Mouse (Mus musculus): ENCODE data around the gene Serping1. TPM values are rescaled to one million over a fixed set of nuclear protein-coding genes. Genes with fewer than 3 reads are reported as not detected.
A peak's percentile ranks its signal among the peaks of the same experiment; 100 is the strongest.

The Serping1 gene
- 29.0 and 29.7 TPM in 2 replicates for polyA plus RNA-seq (2011; ENCODE audit: insufficient read depth, insufficient read length, low replicate concordance, missing spikeins)

GRCm38 (mm10) chr2:84775241-84775640 lies at the start of gene Serping1:
Gene Serping1, minus strand, starts transcription at chr2:84775444.
- no peaks in the 10 kb centered on the region for H3K4me1 ChIP-seq (ENCODE audit: control insufficient read depth, insufficient read depth, low read length)
- H3K27ac ChIP-seq (ENCODE audit: control insufficient read depth, insufficient read depth, low read depth, low read length, poor library complexity): no peak within 1 kb of the TSS
- 84% methylated on average over 9 of the region's 9 CpGs for WGBS
- TF ChIP-seq CTCF (IDR thresholded peaks at IDR 0.05; ENCODE audit: control insufficient read depth, insufficient read depth, low read length): no peak
- no peak for TF ChIP-seq POLR2A (IDR thresholded peaks at IDR 0.05; ENCODE audit: borderline replicate concordance, control insufficient read depth, low read depth, low read length)
- no peak within 1 kb of the TSS for H3K4me3 ChIP-seq (replicated peaks; ENCODE audit: control insufficient read depth, low read depth, low read length)

DNA sequence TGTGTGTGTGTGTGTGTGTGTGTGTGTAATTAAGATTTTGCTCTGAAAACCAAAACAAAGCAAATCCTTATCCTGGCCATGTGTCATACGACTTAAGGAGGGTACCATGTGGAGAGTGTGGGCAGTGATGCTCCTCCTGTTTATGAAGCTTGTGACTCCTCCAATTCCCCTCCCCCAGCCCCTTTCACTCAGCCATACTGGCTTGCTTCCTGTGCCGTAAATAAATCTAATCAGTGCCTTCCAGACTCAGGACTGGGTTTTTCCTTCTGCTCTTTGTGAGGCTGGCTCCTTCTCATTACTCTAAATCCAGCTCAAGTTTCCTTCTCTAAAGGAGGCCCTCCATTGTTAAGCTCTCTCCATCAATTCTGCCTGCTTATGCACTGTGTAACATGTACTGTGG lies 48.0 kb upstream of the Serping1 start:
- Histone ChIP-seq H3K4me1 (ENCODE audit: control insufficient read depth, insufficient read depth, low read length) (peaks cover 1% of the 10 kb centered on the region; the same call in 1 of the 2 replicates), H3K27ac (ENCODE audit: control insufficient read depth, insufficient read depth, low read depth, low read length, poor library complexity) (no peak overlapping the region), H3K4me3 (replicated peaks; ENCODE audit: control insufficient read depth, low read depth, low read length) (no peak overlapping the region)
- 18% methylated on average over 2 of the region's 2 CpGs for WGBS
- TF ChIP-seq CTCF (IDR thresholded peaks at IDR 0.05; ENCODE audit: control insufficient read depth, insufficient read depth, low read length) (no peak), POLR2A (IDR thresholded peaks at IDR 0.05; ENCODE audit: borderline replicate concordance, control insufficient read depth, low read depth, low read length) (no peak)

- H3K27ac ChIP-seq (ENCODE audit: control insufficient read depth, insufficient read depth, low read depth, low read length, poor library complexity): no peak within 1 kb of the TSS
- H3K4me1 ChIP-seq (ENCODE audit: control insufficient read depth, insufficient read depth, low read length): peaks cover 1% of the 10 kb centered on the region; the same call in 1 of the 2 replicates
- H3K4me3 ChIP-seq (replicated peaks; ENCODE audit: control insufficient read depth, low read depth, low read length): no peak within 1 kb of the TSS
- WGBS: 54% methylated on average over 13 of the region's 13 CpGs
- TF ChIP-seq POLR2A (IDR thresholded peaks at IDR 0.05; ENCODE audit: borderline replicate concordance, control insufficient read depth, low read depth, low read length): no peak
- TF ChIP-seq CTCF (IDR thresholded peaks at IDR 0.05; ENCODE audit: control insufficient read depth, insufficient read depth, low read length): no peak
These were observed 47.3 kb upstream of the Serping1 start, which contains the start of gene Smtnl1 for GRCm38 (mm10) chr2:84822552-84822951. Gene Smtnl1, minus strand, starts transcription at chr2:84822652.

- TF ChIP-seq CTCF (IDR thresholded peaks at IDR 0.05; ENCODE audit: control insufficient read depth, insufficient read depth, low read length) (no peak), POLR2A (IDR thresholded peaks at IDR 0.05; ENCODE audit: borderline replicate concordance, control insufficient read depth, low read depth, low read length) (no peak)
- peaks cover 2% of the 10 kb centered on the region; the same call in 1 of the 2 replicates for H3K4me1 ChIP-seq (ENCODE audit: control insufficient read depth, insufficient read depth, low read length)
- no peak overlapping the region for H3K27ac ChIP-seq (ENCODE audit: control insufficient read depth, insufficient read depth, low read depth, low read length, poor library complexity)
- H3K4me3 ChIP-seq (replicated peaks; ENCODE audit: control insufficient read depth, low read depth, low read length): no peak overlapping the region
- WGBS: 28% methylated on average over 3 of the region's 3 CpGs
These were observed 44.6 kb upstream of the Serping1 start for GRCm38 (mm10) chr2:84819861-84820260.

- peaks cover 5% of the 10 kb centered on the region for H3K4me1 ChIP-seq (ENCODE audit: control insufficient read depth, insufficient read depth, low read length)
- H3K4me3 ChIP-seq (replicated peaks; ENCODE audit: control insufficient read depth, low read depth, low read length): no peak overlapping the region
- WGBS: 85% methylated on average over 6 of the region's 6 CpGs
- peak overlapping the region; percentile 89 for H3K27ac ChIP-seq (ENCODE audit: control insufficient read depth, insufficient read depth, low read depth, low read length, poor library complexity)
- no peak for TF ChIP-seq POLR2A (IDR thresholded peaks at IDR 0.05; ENCODE audit: borderline replicate concordance, control insufficient read depth, low read depth, low read length)
- TF ChIP-seq CTCF (IDR thresholded peaks at IDR 0.05; ENCODE audit: control insufficient read depth, insufficient read depth, low read length): no peak
These were observed 37.4 kb upstream of the Serping1 start for GRCm38 (mm10) chr2:84812676-84813075.

DNA sequence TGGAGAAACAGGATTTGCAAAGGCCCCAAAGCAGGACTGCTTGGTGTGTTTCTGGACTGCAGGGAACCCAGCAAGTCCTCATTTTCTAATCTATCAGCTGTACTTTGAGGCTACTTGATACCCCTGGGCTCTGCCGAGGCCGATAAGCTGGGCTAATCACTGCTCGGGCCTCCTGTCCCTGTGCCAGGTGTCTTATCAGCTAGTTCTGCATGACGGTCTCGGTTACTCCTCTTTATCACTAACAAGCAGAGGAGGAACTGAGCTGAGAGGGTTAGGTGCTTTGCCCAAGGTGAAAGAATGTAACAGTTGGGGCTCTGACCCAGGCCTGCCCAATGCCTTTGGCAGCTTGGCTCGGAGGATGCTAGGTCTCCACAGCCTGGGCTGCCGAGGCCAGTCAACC lies 36.6 kb upstream of the Serping1 start:
- no peak overlapping the region for H3K4me3 ChIP-seq (replicated peaks; ENCODE audit: control insufficient read depth, low read depth, low read length)
- WGBS: 50% methylated on average over 7 of the region's 7 CpGs
- TF ChIP-seq CTCF (IDR thresholded peaks at IDR 0.05; ENCODE audit: control insufficient read depth, insufficient read depth, low read length) (no peak), POLR2A (IDR thresholded peaks at IDR 0.05; ENCODE audit: borderline replicate concordance, control insufficient read depth, low read depth, low read length) (peak; percentile 43; the same call in 1 of the 2 replicates)
- peak overlapping the region; percentile 89 for H3K27ac ChIP-seq (ENCODE audit: control insufficient read depth, insufficient read depth, low read depth, low read length, poor library complexity)
- peaks cover 4% of the 10 kb centered on the region for H3K4me1 ChIP-seq (ENCODE audit: control insufficient read depth, insufficient read depth, low read length)

DNA sequence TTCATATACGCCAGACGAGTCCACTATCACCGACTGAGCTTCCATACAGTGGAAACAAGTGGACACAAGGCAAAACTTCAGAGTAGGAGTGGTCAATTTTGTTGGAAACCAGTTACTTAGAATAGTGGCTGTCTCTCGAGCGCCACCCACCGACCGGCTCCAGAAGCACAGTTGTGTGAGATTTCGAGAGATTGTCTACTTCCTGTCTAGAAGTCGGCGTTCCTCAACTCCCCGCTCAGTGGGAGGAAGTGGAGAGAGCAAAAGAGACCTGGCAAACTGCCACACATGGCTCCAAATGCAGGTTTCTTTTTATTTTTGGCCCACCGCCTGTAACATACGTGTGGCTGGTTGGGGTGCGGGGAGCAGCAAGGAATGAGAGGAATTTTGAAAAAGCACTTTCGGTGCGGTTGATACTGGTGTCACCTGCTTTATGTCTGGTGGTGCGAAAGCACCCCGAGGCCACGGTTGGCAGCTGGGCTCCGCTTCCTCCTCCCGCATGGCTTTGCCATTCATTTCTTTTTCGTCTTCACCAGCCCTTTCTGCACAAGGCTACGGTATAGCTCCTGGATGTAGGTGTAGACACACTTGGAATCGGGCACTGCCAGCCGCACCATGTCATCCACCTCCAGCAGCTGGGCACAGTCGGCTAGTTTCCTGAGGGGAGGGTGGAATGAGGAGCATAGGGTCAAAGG lies 35.8 kb upstream of the Serping1 start:
- peaks cover 4% of the 10 kb centered on the region for H3K4me1 ChIP-seq (ENCODE audit: control insufficient read depth, insufficient read depth, low read length)
- TF ChIP-seq POLR2A (IDR thresholded peaks at IDR 0.05; ENCODE audit: borderline replicate concordance, control insufficient read depth, low read depth, low read length): no peak; the same call in 1 of the 2 replicates
- peak; percentile 77 for TF ChIP-seq CTCF (IDR thresholded peaks at IDR 0.05; ENCODE audit: control insufficient read depth, insufficient read depth, low read length)
- WGBS: 36% methylated on average over 26 of the region's 26 CpGs
- peak overlapping the region; percentile 89 for H3K27ac ChIP-seq (ENCODE audit: control insufficient read depth, insufficient read depth, low read depth, low read length, poor library complexity)
- peak overlapping the region; percentile 48 for H3K4me3 ChIP-seq (replicated peaks; ENCODE audit: control insufficient read depth, low read depth, low read length)

GRCm38 (mm10) chr2:84810526-84810885 lies 35.3 kb upstream of the Serping1 start:
- Histone ChIP-seq H3K4me1 (ENCODE audit: control insufficient read depth, insufficient read depth, low read length) (peaks cover 4% of the 10 kb centered on the region), H3K27ac (ENCODE audit: control insufficient read depth, insufficient read depth, low read depth, low read length, poor library complexity) (no peak overlapping the region), H3K4me3 (replicated peaks; ENCODE audit: control insufficient read depth, low read depth, low read length) (no peak overlapping the region)
- WGBS: 76% methylated on average over 6 of the region's 6 CpGs
- TF ChIP-seq POLR2A (IDR thresholded peaks at IDR 0.05; ENCODE audit: borderline replicate concordance, control insufficient read depth, low read depth, low read length) (no peak), CTCF (IDR thresholded peaks at IDR 0.05; ENCODE audit: control insufficient read depth, insufficient read depth, low read length) (no peak)

Data from bone marrow, adult 2 months (tissue).